Mouse (Mus musculus) kidney, postnatal 0 days (tissue): ENCODE results near the gene Prss33. TPM values are rescaled to one million over a fixed set of nuclear protein-coding genes. Genes with fewer than 3 reads are reported as not detected.

Experiments used
- ATAC-seq: fragments of 200-750 bp; cut with Nextera tagmentation; replicated peaks from 2 replicates; pipeline ENCODE4 v1.8.0; 2017; ENCODE audit warnings: low read depth, moderate number of reproducible peaks, moderate TSS enrichment, moderate library complexity; ENCODE audit not compliant: low FRiP score
- DNase-seq: peaks from one replicate; pipeline ENCODE4 v3.0.0-alpha.2; 2016; ENCODE audit warnings: low spot score
- H3K27ac ChIP-seq: fragments of 300-500 bp; sonication (generic); 2 replicates; pipeline ENCODE4 v1.5.1; 2014; ENCODE audit warnings: mild to moderate bottlenecking
- H3K27me3 ChIP-seq: fragments of 300-500 bp; sonication (generic); 2 replicates; pipeline ENCODE4 v1.6.1; 2014; ENCODE audit warnings: low read length, mixed read lengths; ENCODE audit not compliant: insufficient read depth
- H3K36me3 ChIP-seq: fragments of 300-500 bp; sonication (generic); 2 replicates; pipeline ENCODE4 v1.6.1; 2014; ENCODE audit warnings: low read length, mixed read lengths; ENCODE audit not compliant: insufficient read depth
- H3K4me1 ChIP-seq: fragments of 300-500 bp; sonication (generic); replicated peaks from 2 replicates; pipeline ENCODE4 v1.6.1; 2014; ENCODE audit warnings: antibody characterized with exemption, low read length, mixed read lengths; ENCODE audit not compliant: insufficient read depth
- H3K4me2 ChIP-seq: fragments of 300-500 bp; sonication (generic); 2 replicates; pipeline ENCODE4 v1.6.1; 2014; ENCODE audit warnings: mild to moderate bottlenecking, low read length, moderate library complexity, mixed read lengths
- H3K4me3 ChIP-seq: fragments of 300-500 bp; sonication (generic); replicated peaks from 2 replicates; pipeline ENCODE4 v1.5.1; 2014; ENCODE audit warnings: low read depth, low read length
- H3K9ac ChIP-seq: fragments of 300-500 bp; sonication (generic); 2 replicates; pipeline ENCODE4 v1.6.1; 2014; ENCODE audit warnings: low read depth, low read length
- H3K9me3 ChIP-seq: fragments of 300-500 bp; sonication (generic); replicated peaks from 2 replicates; pipeline ENCODE4 v1.6.1; 2016; ENCODE audit warnings: low read length, inconsistent platforms, mixed read lengths
- CTCF ChIP-seq: IDR thresholded peaks from 2 replicates; pipeline ENCODE4 v1.5.1; 2016; ENCODE audit warnings: antibody characterized with exemption, low read depth, mild to moderate bottlenecking, moderate library complexity
- WGBS: fragments of 180-500 bp; shearing (Covaris S2); extraction: QIAGEN DNeasy Blood & Tissue Kit; methylation state at CpG from one replicate; pipeline ENCODE4 v1.1.7; 2014; 5-methylcytosine and 5-hydroxymethylcytosine counted together
- polyA plus RNA-seq: library from polyadenylated mRNA; unstranded; fragments of >200 nt; fragmentation: Nextera tagmentation; extraction: Ambion mirVana; gene quantifications from 2 replicates; pipeline ENCODE4 v1.2.1, GENCODE M21; 2015

Gene Prss33
- polyA plus RNA-seq, 1 experiment from 2014 or later, result 0.11 TPM

- Histone ChIP-seq H3K4me1 (peaks cover 18% of the 10 kb centered on the region; the same call in 1 of the 2 replicates), H3K4me3 (peak overlapping the region; percentile 98), H3K4me2 (peak overlapping the region; percentile 82), H3K27me3 (no peaks in the 10 kb centered on the region), H3K36me3 (peaks cover 19% of the 10 kb centered on the region), H3K9ac (peak overlapping the region; percentile 95; the same call in 1 of the 2 replicates), H3K27ac (peak overlapping the region; percentile 97; the same call in 1 of the 2 replicates), H3K9me3 (no peaks in the 10 kb centered on the region)
- no peak for TF ChIP-seq CTCF
- ATAC-seq (no peak), DNase-seq (peak; percentile 49)
- WGBS, result 1% methylated on average over 8 of the region's 8 CpGs
These were observed 31.3 kb downstream of the Prss33 start for GRCm38 (mm10) chr17:23804426-23805085.

GRCm38 (mm10) chr17:23803366-23804041, 32.4 kb downstream of the Prss33 start:
- no peaks in the 10 kb centered on the region for H3K9me3 ChIP-seq
- TF ChIP-seq CTCF, result no peak
- DNase-seq (peak; percentile 81), ATAC-seq (peak; percentile 61)
- peak overlapping the region; percentile 82 for H3K4me2 ChIP-seq
- H3K27me3 ChIP-seq, result no peaks in the 10 kb centered on the region
- peak overlapping the region; percentile 98 for H3K4me3 ChIP-seq
- under 1% methylated on average over 40 of the region's 83 CpGs for WGBS
- H3K4me1 ChIP-seq, result peaks cover 18% of the 10 kb centered on the region; the same call in 1 of the 2 replicates
- peak overlapping the region; percentile 95 for H3K9ac ChIP-seq
- H3K27ac ChIP-seq, result peak overlapping the region; percentile 97
- H3K36me3 ChIP-seq, result peaks cover 9% of the 10 kb centered on the region; the same call in 1 of the 2 replicates

GRCm38 (mm10) chr17:23802746-23803365, 33.0 kb downstream of the Prss33 start:
- TF ChIP-seq CTCF, result no peak
- Histone ChIP-seq H3K36me3 (peaks cover 3% of the 10 kb centered on the region; the same call in 1 of the 2 replicates), H3K9ac (peak overlapping the region; percentile 95), H3K9me3 (no peaks in the 10 kb centered on the region), H3K4me3 (peak overlapping the region; percentile 98), H3K27me3 (no peaks in the 10 kb centered on the region), H3K4me2 (peak overlapping the region; percentile 82), H3K4me1 (peaks cover 18% of the 10 kb centered on the region; the same call in 1 of the 2 replicates), H3K27ac (peak overlapping the region; percentile 97)
- DNase-seq (peak; percentile 100), ATAC-seq (peak; percentile 98)
- 4% methylated on average over 59 of the region's 60 CpGs for WGBS

GRCm38 (mm10) chr17:23801627-23802026, 34.2 kb downstream of the Prss33 start:
- no peak overlapping the region for H3K27ac ChIP-seq
- peaks cover 10% of the 10 kb centered on the region; the same call in 1 of the 2 replicates for H3K4me1 ChIP-seq
- DNase-seq, result no peak
- TF ChIP-seq CTCF, result no peak
- H3K27me3 ChIP-seq, result no peaks in the 10 kb centered on the region
- H3K36me3 ChIP-seq, result no peaks in the 10 kb centered on the region
- H3K9me3 ChIP-seq, result no peaks in the 10 kb centered on the region
- ATAC-seq, result no peak
- no peak overlapping the region for H3K4me2 ChIP-seq
- 93% methylated on average over 10 of the region's 10 CpGs for WGBS
- H3K9ac ChIP-seq, result no peak overlapping the region
- no peak overlapping the region for H3K4me3 ChIP-seq

- Histone ChIP-seq H3K36me3 (no peaks in the 10 kb centered on the region), H3K4me2 (no peak overlapping the region), H3K27me3 (no peaks in the 10 kb centered on the region), H3K4me3 (no peak overlapping the region), H3K4me1 (no peaks in the 10 kb centered on the region), H3K9ac (no peak overlapping the region), H3K9me3 (no peaks in the 10 kb centered on the region), H3K27ac (no peak overlapping the region)
- no peak for DNase-seq
- TF ChIP-seq CTCF, result no peak
- ATAC-seq, result no peak
- WGBS, result 73% methylated on average over 7 of the region's 7 CpGs
These were observed 38.5 kb downstream of the Prss33 start for GRCm38 (mm10) chr17:23797316-23797715.

DNA sequence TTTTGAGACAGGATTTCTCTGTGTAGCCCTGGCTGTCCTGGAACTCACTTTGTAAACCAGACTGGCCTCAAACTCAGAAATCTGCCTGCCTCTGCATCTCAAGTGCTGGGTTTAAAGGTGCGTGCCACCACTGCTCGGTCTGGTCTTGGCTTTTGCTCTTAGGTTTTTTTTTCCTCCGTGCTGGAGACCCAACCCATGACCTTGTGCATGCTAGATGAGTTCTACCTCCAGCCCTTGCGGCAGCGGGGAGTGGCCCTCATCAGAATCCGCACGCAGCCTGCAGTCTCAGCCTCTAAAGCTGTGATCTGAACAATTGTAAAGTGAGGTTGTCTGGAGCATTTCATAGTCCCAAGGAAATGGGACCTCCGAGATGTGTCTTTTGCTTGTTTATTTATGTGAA, 40.5 kb downstream of the Prss33 start:
- H3K36me3 ChIP-seq, result no peaks in the 10 kb centered on the region
- H3K9me3 ChIP-seq, result no peaks in the 10 kb centered on the region
- H3K9ac ChIP-seq, result no peak overlapping the region
- H3K4me1 ChIP-seq, result no peaks in the 10 kb centered on the region; the same call in 1 of the 2 replicates
- no peak for TF ChIP-seq CTCF
- H3K4me3 ChIP-seq, result no peak overlapping the region
- H3K4me2 ChIP-seq, result no peak overlapping the region
- WGBS, result 93% methylated on average over 8 of the region's 8 CpGs
- H3K27ac ChIP-seq, result no peak overlapping the region
- DNase-seq (no peak), ATAC-seq (no peak)
- H3K27me3 ChIP-seq, result no peaks in the 10 kb centered on the region
